Mouse (Mus musculus): ENCODE data around the gene Myo3b.

- TF ChIP-seq EP300 (IDR thresholded peaks at IDR 0.05) = no peak
- TF ChIP-seq CTCF (IDR thresholded peaks at IDR 0.05) = no peak
These were observed 221.8 kb downstream of the Myo3b start for GRCm38 (mm10) chr2:70260646-70261195.

All from lung, postnatal 0 days (tissue).